ENCODE assay signal across 8 mouse cellular contexts in genomic region chr5:107961438-107962251, GRCm38 (mm10). TPM values are rescaled to one million over a fixed set of nuclear protein-coding genes. Genes with fewer than 3 reads are reported as not detected.
DNase-seq lines count a peak whose midpoint lies in the region; ATAC-seq and TF ChIP-seq lines count a peak whose summit lies in the region.

No protein-coding gene starts in this region.

- ATAC-seq in kidney, embryonic 14.5 days (ENCODE audit: low FRiP score, low TSS enrichment), result no peak
- ATAC-seq in activated CD4-positive, CD25-positive, alpha-beta regulatory T cell, adult 4 months, result peak; percentile 56

- TF ChIP-seq CTCF in liver, adult 2 months (IDR thresholded peaks at IDR 0.05; ENCODE audit: low read depth, low read length), result no peak

- H3K9ac ChIP-seq in kidney, embryonic 14.5 days (ENCODE audit: low read depth, low read length), result no peak overlapping the region; the same call in 1 of the 2 replicates
- no peak overlapping the region for H3K9ac ChIP-seq in liver, adult 2 months (ENCODE audit: low read depth, low read length)

- H3K4me2 ChIP-seq in kidney, embryonic 14.5 days (replicated peaks; ENCODE audit: low read depth, low read length), result no peak overlapping the region

- intact Hi-C loops in heart, postnatal 36 days (cut with DNase I), result no loop called here

- peaks cover under 1% of the 10 kb centered on the region; the same call in 1 of the 2 replicates for H3K79me2 ChIP-seq in liver, adult 2 months (ENCODE audit: control insufficient read depth, insufficient read depth, low read length)

- H3K27ac ChIP-seq in kidney, embryonic 14.5 days (ENCODE audit: low read depth, low read length), result no peak overlapping the region
- no peak overlapping the region for H3K27ac ChIP-seq in liver, adult 2 months (replicated peaks; ENCODE audit: insufficient read depth, low read depth, low read length)

- TF ChIP-seq POLR2A in liver, adult 2 months (IDR thresholded peaks at IDR 0.05; ENCODE audit: extremely low read depth, insufficient read depth, low read length), result no peak

- no peak overlapping the region for H3K4me3 ChIP-seq in kidney, embryonic 14.5 days (ENCODE audit: low read length)
- H3K4me3 ChIP-seq in erythroblast, embryonic 14.5 days (replicated peaks), result peak overlapping the region; percentile 62
- peak overlapping the region; percentile 34 for H3K4me3 ChIP-seq in liver, adult 2 months (ENCODE audit: insufficient read depth, low read depth, low read length)

- 66% methylated on average over 16 of the region's 16 CpGs for WGBS in kidney, embryonic 14.5 days
- WGBS in liver, adult 2 months, result 19% methylated on average over 16 of the region's 16 CpGs

- no peaks in the 10 kb centered on the region for H3K27me3 ChIP-seq in kidney, embryonic 14.5 days (ENCODE audit: control insufficient read depth, insufficient read depth, low read length)
- H3K27me3 ChIP-seq in erythroblast, embryonic 14.5 days (ENCODE audit: control insufficient read depth), result no peaks in the 10 kb centered on the region
- no peaks in the 10 kb centered on the region for H3K27me3 ChIP-seq in liver, adult 2 months (ENCODE audit: control insufficient read depth, insufficient read depth, low read length)

- H3K4me1 ChIP-seq in kidney, embryonic 14.5 days (ENCODE audit: control insufficient read depth, insufficient read depth, low read length), result peaks cover 5% of the 10 kb centered on the region; the same call in 1 of the 2 replicates
- peaks cover 74% of the 10 kb centered on the region for H3K4me1 ChIP-seq in erythroblast, embryonic 14.5 days (ENCODE audit: control insufficient read depth)
- H3K4me1 ChIP-seq in liver, adult 2 months (ENCODE audit: control insufficient read depth, insufficient read depth, low read length), result peaks cover 11% of the 10 kb centered on the region

- no peaks in the 10 kb centered on the region for H3K9me3 ChIP-seq in kidney, embryonic 14.5 days (ENCODE audit: control insufficient read depth, low read length)
- H3K9me3 ChIP-seq in erythroblast, embryonic 14.5 days (ENCODE audit: control insufficient read depth, low read length), result no peaks in the 10 kb centered on the region

- DNase-seq in kidney, adult 18-20 months, result peak; percentile 40
- DNase-seq in heart, postnatal 36 days, result peak; percentile 44 to 58
- peak; percentile 85 for DNase-seq in liver, adult 2 months (ENCODE audit: extremely low read depth, low read depth, low spot score)
- DNase-seq in right cerebral cortex, postnatal 25 days, result peak; percentile 34
- no peak for DNase-seq in yolk sac, embryonic 10.5 days (ENCODE audit: low spot score)

- H3K36me3 ChIP-seq in kidney, embryonic 14.5 days (ENCODE audit: control insufficient read depth, insufficient read depth, low read length), result no peaks in the 10 kb centered on the region
- no peaks in the 10 kb centered on the region for H3K36me3 ChIP-seq in erythroblast, embryonic 14.5 days (ENCODE audit: control insufficient read depth)
- H3K36me3 ChIP-seq in liver, adult 2 months (ENCODE audit: control insufficient read depth, insufficient read depth, low read length), result no peaks in the 10 kb centered on the region

RNA-seq across cellular contexts. Expression of gene Fam69a, which starts 25.2 kb away (rescaled TPM):
- 18.3 and 22.0 TPM in 2 replicates for polyA plus RNA-seq in kidney, embryonic 14.5 days (2014; fragmentation: Nextera tagmentation; extraction: Ambion mirVana)
- 10 to 100 TPM; 61.9 to 92.8 TPM for polyA plus RNA-seq in activated CD4-positive, CD25-positive, alpha-beta regulatory T cell, adult 4 months (2017; shearing (Covaris generic))
- polyA plus RNA-seq in erythroblast, embryonic 14.5 days (2012), result 0.02 and 0.17 TPM in 2 replicates
- 1 to 10 TPM; 8.2 to 8.9 TPM for total RNA-seq in heart, postnatal 36 days (2021)
- 3.9 and 5.3 TPM in 2 replicates for total RNA-seq in liver, adult 2 months (2014; rRNA removed)
- 0.97 and 1.4 TPM in 2 replicates for polyA plus RNA-seq in liver, adult 2 months (2012; rRNA removed)
